Mouse (Mus musculus) embryonic facial prominence, embryonic 11.5 days (tissue): Measurements from ENCODE around the gene Zcchc14. TPM values are rescaled to one million over a fixed set of nuclear protein-coding genes. Genes with fewer than 3 reads are reported as not detected.

Experiments used
- ATAC-seq: fragments of 200-750 bp; cut with Nextera tagmentation; replicated peaks from 2 replicates; pipeline ENCODE4 v1.8.0; 2017; ENCODE audit warnings: low read depth; ENCODE audit not compliant: insufficient number of reproducible peaks, low FRiP score, low TSS enrichment
- DNase-seq: peaks from one replicate; pipeline ENCODE4 v3.0.0-alpha.2; 2015; ENCODE audit warnings: low spot score
- H3K27ac ChIP-seq: fragments of 300-500 bp; sonication (generic); replicated peaks from 2 replicates; pipeline ENCODE4 v1.5.1; 2014; ENCODE audit warnings: mild to moderate bottlenecking, low read depth, low read length, control low read depth
- H3K27me3 ChIP-seq: fragments of 300-500 bp; sonication (generic); 2 replicates; pipeline ENCODE4 v1.6.1; 2014; ENCODE audit warnings: mild to moderate bottlenecking, low read length, moderate library complexity, mixed read lengths; ENCODE audit not compliant: control insufficient read depth, insufficient read depth
- H3K36me3 ChIP-seq: fragments of 300-500 bp; sonication (generic); replicated peaks from 2 replicates; pipeline ENCODE4 v1.6.1; 2014; ENCODE audit warnings: low read depth, mild to moderate bottlenecking, low read length, moderate library complexity, mixed read lengths; ENCODE audit not compliant: control insufficient read depth, insufficient read depth
- H3K4me1 ChIP-seq: fragments of 300-500 bp; sonication (generic); 2 replicates; pipeline ENCODE4 v1.6.1; 2014; ENCODE audit warnings: low read length, mixed read lengths; ENCODE audit not compliant: control insufficient read depth, insufficient read depth
- H3K4me2 ChIP-seq: fragments of 300-500 bp; sonication (generic); 2 replicates; pipeline ENCODE4 v1.6.1; 2014; ENCODE audit warnings: low read depth, mild to moderate bottlenecking, control low read depth, low read length, moderate library complexity
- H3K4me3 ChIP-seq: fragments of 300-500 bp; sonication (generic); 2 replicates; pipeline ENCODE4 v1.5.1; 2014; ENCODE audit warnings: low read depth, low read length, control low read depth
- H3K9ac ChIP-seq: fragments of 300-500 bp; sonication (generic); replicated peaks from 2 replicates; pipeline ENCODE4 v1.6.1; 2014; ENCODE audit warnings: mild to moderate bottlenecking, control low read depth, low read length
- H3K9me3 ChIP-seq: fragments of 300-500 bp; sonication (generic); replicated peaks from 2 replicates; pipeline ENCODE4 v1.6.1; 2016; ENCODE audit warnings: mild to moderate bottlenecking, low read length, inconsistent platforms, mixed read lengths; ENCODE audit not compliant: control insufficient read depth
- WGBS: fragments of 180-500 bp; shearing (Covaris S2); extraction: QIAGEN DNeasy Blood & Tissue Kit; methylation state at CpG from one replicate; pipeline ENCODE4 v1.1.7; 2014; 5-methylcytosine and 5-hydroxymethylcytosine counted together
- polyA plus RNA-seq: library from polyadenylated mRNA; unstranded; fragments of >200 nt; fragmentation: Nextera tagmentation; extraction: Ambion mirVana; gene quantifications from 2 replicates; pipeline ENCODE4 v1.2.1, GENCODE M21; 2014

Zcchc14 gene
- polyA plus RNA-seq, 1 experiment from 2014 or later: 17.4 TPM

GRCm38 (mm10) chr8:121589205-121589726, 63.4 kb downstream of the Zcchc14 start:
- no peak overlapping the region for H3K4me2 ChIP-seq
- peaks cover under 1% of the 10 kb centered on the region; the same call in 1 of the 2 replicates for H3K36me3 ChIP-seq
- 59% methylated on average over 2 of the region's 2 CpGs for WGBS
- no peak overlapping the region for H3K27ac ChIP-seq
- ATAC-seq (no peak), DNase-seq (no peak)
- H3K4me3 ChIP-seq: no peak overlapping the region
- no peaks in the 10 kb centered on the region for H3K9me3 ChIP-seq
- H3K4me1 ChIP-seq: peaks cover 2% of the 10 kb centered on the region
- H3K27me3 ChIP-seq: no peaks in the 10 kb centered on the region
- H3K9ac ChIP-seq: no peak overlapping the region

- Histone ChIP-seq H3K4me1 (peaks cover 2% of the 10 kb centered on the region), H3K9ac (no peak overlapping the region), H3K27ac (no peak overlapping the region), H3K36me3 (no peaks in the 10 kb centered on the region), H3K27me3 (no peaks in the 10 kb centered on the region), H3K4me3 (no peak overlapping the region), H3K9me3 (no peaks in the 10 kb centered on the region), H3K4me2 (no peak overlapping the region)
- WGBS: 83% methylated on average over 4 of the region's 4 CpGs
- no peak for DNase-seq
- ATAC-seq: no peak
Measured at GRCm38 (mm10) chr8:121588750-121589149, 64.0 kb downstream of the Zcchc14 start.

DNA sequence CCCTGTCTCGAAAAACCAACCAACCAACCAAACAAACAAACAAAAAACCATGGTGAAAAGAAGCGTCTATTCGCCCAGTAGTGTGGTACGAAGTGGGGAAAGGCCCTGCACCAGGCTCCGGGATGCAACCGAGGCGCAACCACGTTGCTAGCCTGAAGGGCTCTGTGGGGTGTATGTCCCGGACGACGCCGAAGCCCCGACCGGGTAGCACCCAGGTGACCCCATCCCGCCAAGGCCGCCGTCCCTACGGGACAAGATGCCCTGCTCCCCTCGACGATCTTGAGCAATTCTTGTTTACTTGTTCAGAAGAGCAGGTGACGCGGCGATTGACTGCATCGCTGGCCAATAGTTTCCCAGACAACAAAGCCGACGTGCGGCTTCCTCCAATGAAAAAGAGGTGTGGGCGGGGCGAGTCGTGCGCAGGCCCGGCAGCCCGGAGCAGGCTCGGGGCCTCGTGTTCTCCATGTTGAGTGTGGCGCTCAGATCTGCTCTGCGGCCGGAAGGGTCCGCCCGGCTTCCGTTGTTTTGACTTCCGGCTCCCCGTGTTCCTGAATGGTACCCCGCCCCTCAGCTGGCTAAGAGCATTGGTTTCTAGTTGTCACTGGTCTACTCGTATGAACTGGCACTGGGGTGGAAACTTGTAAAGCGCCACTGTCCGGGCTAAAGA, 67.4 kb downstream of the Zcchc14 start:
- WGBS: under 1% methylated on average over 47 of the region's 47 CpGs
- H3K4me1 ChIP-seq: no peaks in the 10 kb centered on the region
- no peak overlapping the region for H3K27ac ChIP-seq
- H3K27me3 ChIP-seq: no peaks in the 10 kb centered on the region
- ATAC-seq (peak; percentile 96), DNase-seq (peak; percentile 99)
- H3K9me3 ChIP-seq: no peaks in the 10 kb centered on the region
- no peaks in the 10 kb centered on the region for H3K36me3 ChIP-seq
- H3K9ac ChIP-seq: peak overlapping the region; percentile 62
- H3K4me3 ChIP-seq: peak overlapping the region; percentile 51
- peak overlapping the region; percentile 63 for H3K4me2 ChIP-seq

- peak overlapping the region; percentile 51 for H3K4me3 ChIP-seq
- no peak overlapping the region for H3K27ac ChIP-seq
- no peak for ATAC-seq
- H3K4me2 ChIP-seq: peak overlapping the region; percentile 63
- DNase-seq: no peak
- 47% methylated on average over 12 of the region's 13 CpGs for WGBS
- no peaks in the 10 kb centered on the region for H3K27me3 ChIP-seq
- H3K9me3 ChIP-seq: no peaks in the 10 kb centered on the region
- no peaks in the 10 kb centered on the region for H3K36me3 ChIP-seq
- H3K4me1 ChIP-seq: no peaks in the 10 kb centered on the region
- H3K9ac ChIP-seq: no peak overlapping the region; the same call in 1 of the 2 replicates
Measured at GRCm38 (mm10) chr8:121584730-121585129, 68.0 kb downstream of the Zcchc14 start.

DNA sequence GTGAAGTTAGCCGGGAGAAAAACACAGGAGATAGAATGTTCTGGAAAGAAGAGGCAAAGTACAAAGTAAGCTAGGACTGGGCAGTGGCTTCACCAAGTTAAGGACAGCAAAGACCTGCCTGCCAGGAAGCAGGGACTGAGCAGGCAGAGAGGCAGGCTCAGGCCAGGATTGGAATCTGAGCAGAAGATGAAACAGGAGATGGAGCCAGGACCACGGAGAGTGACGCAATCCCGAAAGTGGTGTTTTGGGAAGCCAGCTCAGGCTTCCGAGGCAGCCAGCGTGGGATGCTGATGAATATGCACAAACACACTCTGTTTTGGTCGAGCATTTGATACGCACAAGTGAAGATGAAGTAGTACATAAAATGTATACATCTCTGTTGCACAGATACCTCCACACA, 69.0 kb downstream of the Zcchc14 start:
- Histone ChIP-seq H3K36me3 (no peaks in the 10 kb centered on the region), H3K4me2 (no peak overlapping the region), H3K4me1 (no peaks in the 10 kb centered on the region), H3K27me3 (no peaks in the 10 kb centered on the region), H3K27ac (no peak overlapping the region), H3K9me3 (no peaks in the 10 kb centered on the region), H3K4me3 (no peak overlapping the region), H3K9ac (no peak overlapping the region; the same call in 1 of the 2 replicates)
- ATAC-seq: no peak
- 49% methylated on average over 8 of the region's 8 CpGs for WGBS
- DNase-seq: no peak

GRCm38 (mm10) chr8:121580465-121580864, 72.2 kb downstream of the Zcchc14 start:
- no peak for ATAC-seq
- 31% methylated on average over 9 of the region's 9 CpGs for WGBS
- Histone ChIP-seq H3K4me1 (peaks cover 3% of the 10 kb centered on the region), H3K9ac (no peak overlapping the region), H3K4me3 (no peak overlapping the region), H3K27ac (no peak overlapping the region), H3K27me3 (no peaks in the 10 kb centered on the region), H3K9me3 (no peaks in the 10 kb centered on the region), H3K36me3 (no peaks in the 10 kb centered on the region), H3K4me2 (no peak overlapping the region)
- no peak for DNase-seq

DNA sequence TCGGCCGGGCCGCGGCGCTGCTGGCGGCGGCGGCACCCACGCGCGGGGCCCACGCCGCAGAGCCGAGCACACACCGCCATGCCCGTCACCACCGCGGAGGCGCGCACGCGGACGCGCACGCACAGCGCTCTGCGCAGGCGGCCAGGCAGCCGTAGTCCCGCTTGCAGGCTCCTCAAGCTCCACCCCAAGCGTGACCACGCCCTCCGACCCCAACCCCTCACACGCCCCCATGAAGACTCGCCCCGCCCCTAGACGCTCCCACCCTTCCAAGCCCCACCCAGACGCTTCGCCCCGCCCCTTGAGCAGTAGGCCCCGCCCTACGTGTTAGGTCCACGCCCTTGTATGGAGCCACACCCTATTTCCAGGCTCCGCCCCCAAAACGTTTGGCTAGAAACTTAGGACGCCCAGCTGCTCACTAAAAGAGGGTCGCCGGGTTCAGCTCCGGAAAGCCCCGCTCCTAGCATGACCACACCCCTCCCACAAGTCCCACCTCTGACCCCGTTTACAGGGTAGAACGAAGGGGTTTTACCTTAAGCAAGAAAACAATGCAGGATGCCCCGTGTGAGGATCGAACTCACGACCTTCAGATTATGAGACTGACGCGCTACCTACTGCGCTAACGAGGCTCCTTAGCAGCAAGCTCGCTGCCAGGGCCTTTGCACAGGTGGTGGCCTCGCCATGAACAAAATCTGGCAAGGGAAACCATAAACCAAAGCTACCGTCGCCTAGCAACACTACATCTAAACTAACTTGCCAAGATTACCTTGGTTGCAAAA, 73.8 kb downstream of the Zcchc14 start, which contains the start of gene Fbxo31:
Gene Fbxo31, minus strand, starts transcription at position 131 of the 776 bp plus-strand sequence.
- peak within 1 kb of the TSS; percentile 85 for H3K4me3 ChIP-seq
- peaks cover 3% of the 10 kb centered on the region for H3K4me1 ChIP-seq
- WGBS: 1% methylated on average over 63 of the region's 63 CpGs
- H3K4me2 ChIP-seq: peak within 1 kb of the TSS; percentile 82
- no peak within 1 kb of the TSS; the same call in 1 of the 2 replicates for H3K27ac ChIP-seq
- no peaks in the 10 kb centered on the region for H3K27me3 ChIP-seq
- H3K9ac ChIP-seq: peak within 1 kb of the TSS; percentile 85
- H3K36me3 ChIP-seq: no peaks in the 10 kb centered on the region
- ATAC-seq (peak; percentile 88), DNase-seq (peak; percentile 96)
- no peaks in the 10 kb centered on the region for H3K9me3 ChIP-seq
